Mouse (Mus musculus) limb, embryonic 11.5 days (tissue): ENCODE measurements around the gene Lcn6. TPM values are rescaled to one million over a fixed set of nuclear protein-coding genes. Genes with fewer than 3 reads are reported as not detected.
"Not testable (repeated sequence)": the region's sequence is repeated elsewhere in the genome, so short reads cannot be mapped to it uniquely, and the experiment has no call there.

Source experiments
- ATAC-seq: fragments of 200-750 bp; cut with Nextera tagmentation; 2 replicates; pipeline ENCODE4 v1.8.0; 2017; ENCODE audit warnings: low read depth; ENCODE audit not compliant: insufficient number of reproducible peaks, low FRiP score, low TSS enrichment
- DNase-seq: peaks from one replicate; pipeline ENCODE4 v3.0.0-alpha.2; 2015; ENCODE audit warnings: low spot score
- H3K27ac ChIP-seq: fragments of 300-500 bp; sonication (generic); replicated peaks from 2 replicates; pipeline ENCODE4 v1.5.1; 2014; ENCODE audit warnings: low read depth, mild to moderate bottlenecking, low read length
- H3K27me3 ChIP-seq: fragments of 300-500 bp; sonication (generic); 2 replicates; pipeline ENCODE4 v1.6.1; 2014; ENCODE audit warnings: mild to moderate bottlenecking, low read length, mixed read lengths; ENCODE audit not compliant: control insufficient read depth, insufficient read depth
- H3K36me3 ChIP-seq: fragments of 300-500 bp; sonication (generic); 2 replicates; pipeline ENCODE4 v1.6.1; 2014; ENCODE audit warnings: mild to moderate bottlenecking, low read length, moderate library complexity, mixed read lengths; ENCODE audit not compliant: control insufficient read depth, insufficient read depth
- H3K4me1 ChIP-seq: fragments of 300-500 bp; sonication (generic); 2 replicates; pipeline ENCODE4 v1.6.1; 2014; ENCODE audit warnings: low read length, mixed read lengths; ENCODE audit not compliant: control insufficient read depth, insufficient read depth
- H3K4me2 ChIP-seq: fragments of 300-500 bp; sonication (generic); 2 replicates; pipeline ENCODE4 v1.6.1; 2014; ENCODE audit warnings: low read depth, mild to moderate bottlenecking, moderate library complexity; ENCODE audit not compliant: severe bottlenecking
- H3K4me3 ChIP-seq: fragments of 300-500 bp; sonication (generic); 2 replicates; pipeline ENCODE4 v1.5.1; 2014; ENCODE audit warnings: low read depth, low read length
- H3K9ac ChIP-seq: fragments of 300-500 bp; sonication (generic); 2 replicates; pipeline ENCODE4 v1.6.1; 2014; ENCODE audit warnings: mild to moderate bottlenecking, low read length
- H3K9me3 ChIP-seq: fragments of 300-500 bp; sonication (generic); 2 replicates; pipeline ENCODE4 v1.6.1; 2016; ENCODE audit warnings: low read length; ENCODE audit not compliant: control insufficient read depth
- WGBS: fragments of 180-500 bp; shearing (Covaris S2); extraction: QIAGEN DNeasy Blood & Tissue Kit; methylation state at CpG from one replicate; pipeline ENCODE4 v1.1.7; 2014; 5-methylcytosine and 5-hydroxymethylcytosine counted together
- polyA plus RNA-seq: library from polyadenylated mRNA; unstranded; fragments of >200 nt; fragmentation: Nextera tagmentation; extraction: Ambion mirVana; gene quantifications from 2 replicates; pipeline ENCODE4 v1.2.1, GENCODE M21; 2014

Gene Lcn6
- polyA plus RNA-seq, 1 experiment from 2014 or later: not detected

DNA sequence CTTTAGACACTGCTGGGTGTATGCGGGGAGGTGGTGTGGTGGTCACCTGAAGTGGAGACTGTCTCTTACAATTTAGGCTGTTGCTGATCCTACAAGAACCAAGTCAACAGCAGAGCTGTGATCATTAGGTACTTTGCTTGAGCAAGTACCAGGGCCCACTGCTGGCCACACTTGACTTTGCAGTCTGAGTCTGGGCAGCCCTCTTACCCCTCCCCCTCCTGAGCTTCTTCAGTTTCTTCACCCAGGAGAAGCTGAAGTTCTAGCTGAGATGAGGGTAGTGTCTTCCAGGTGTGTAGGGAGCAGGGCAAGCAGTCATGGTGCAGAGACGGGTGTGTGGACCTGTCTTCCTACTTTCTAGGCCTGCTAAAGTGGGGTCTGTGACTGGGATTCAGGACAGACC, 31.5 kb downstream of the Lcn6 start:
- peak; percentile 38 for DNase-seq
- Histone ChIP-seq H3K4me3 (no peak overlapping the region), H3K27ac (no peak overlapping the region), H3K9me3 (no peaks in the 10 kb centered on the region), H3K27me3 (no peaks in the 10 kb centered on the region), H3K4me1 (0 out of 2 replicates have a peak, but pooled peaks cover 6% of the 10 kb centered on the region), H3K36me3 (no peaks in the 10 kb centered on the region), H3K4me2 (no peak overlapping the region), H3K9ac (no peak overlapping the region)
- 74% methylated on average over 2 of the region's 2 CpGs for WGBS
- ATAC-seq: no peak

DNA sequence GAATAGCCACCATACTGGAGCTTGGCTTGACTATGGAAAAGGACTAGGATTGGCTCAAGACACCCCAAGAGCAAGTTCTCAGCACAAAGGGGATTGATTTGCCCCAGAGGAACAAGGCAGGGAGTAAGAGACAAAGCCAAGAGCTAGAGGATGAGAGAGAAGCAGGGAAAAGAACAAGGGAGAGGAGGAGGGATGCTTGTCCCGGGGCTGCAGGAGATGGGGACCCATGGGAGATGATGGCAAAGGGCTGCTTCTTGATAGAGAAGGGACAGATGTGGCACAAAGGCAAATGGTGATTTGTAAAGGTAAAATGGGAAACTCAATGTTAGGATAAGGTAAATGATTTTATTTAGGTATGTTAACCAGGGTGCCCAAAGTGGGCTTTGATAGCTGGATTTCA, 32.5 kb downstream of the Lcn6 start:
- not testable (repeated sequence) for H3K4me2 ChIP-seq, DNase-seq, H3K4me1 ChIP-seq, H3K27ac ChIP-seq, H3K4me3 ChIP-seq, H3K9me3 ChIP-seq, H3K27me3 ChIP-seq, ATAC-seq, H3K9ac ChIP-seq, H3K36me3 ChIP-seq
- 90% methylated on average over 1 of the region's 1 CpGs for WGBS

DNA sequence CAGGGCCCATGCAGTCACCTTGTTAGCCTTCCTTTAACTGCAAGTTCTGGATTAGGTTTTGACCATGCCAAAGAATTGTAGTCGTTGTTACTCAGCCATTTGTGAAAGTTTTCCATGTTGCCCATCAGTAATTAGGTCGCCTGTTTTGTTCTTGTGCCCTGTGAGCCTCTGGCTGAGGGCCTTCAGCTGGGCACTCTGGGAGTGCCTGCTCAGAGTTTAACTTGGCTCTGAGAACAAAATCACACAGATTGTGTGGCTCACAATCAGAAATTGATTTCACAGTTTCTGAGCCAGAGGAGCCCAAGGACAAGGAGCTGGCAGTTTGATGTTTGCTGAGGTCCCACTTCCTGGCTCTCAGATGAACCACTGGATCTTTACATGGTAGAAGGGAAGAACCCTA, 33.2 kb downstream of the Lcn6 start:
- H3K27me3 ChIP-seq, H3K9ac ChIP-seq, H3K27ac ChIP-seq, H3K4me3 ChIP-seq, ATAC-seq, H3K4me2 ChIP-seq, H3K4me1 ChIP-seq, H3K9me3 ChIP-seq, DNase-seq, H3K36me3 ChIP-seq: not testable (repeated sequence)
- WGBS: 77% methylated on average over 2 of the region's 2 CpGs

DNA sequence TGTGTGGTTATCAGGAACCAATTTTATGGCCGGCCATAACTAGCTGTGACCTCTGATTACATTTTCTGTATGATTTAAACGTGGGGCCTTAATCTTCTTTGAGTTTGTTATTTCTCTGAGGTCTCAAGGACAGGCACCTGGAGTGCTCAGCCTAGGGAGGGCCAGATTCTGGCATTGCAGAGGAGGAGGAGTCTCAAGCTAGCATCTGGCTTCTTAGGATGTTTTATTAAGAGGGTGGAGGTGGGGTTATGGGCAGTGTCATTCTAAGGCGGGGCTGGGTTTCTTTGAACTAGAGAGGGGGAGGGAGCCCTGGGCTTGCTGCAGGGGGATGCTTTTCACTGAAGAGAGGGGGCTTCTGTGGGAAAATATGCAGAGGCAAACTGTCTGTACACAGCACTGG, 35.1 kb downstream of the Lcn6 start:
- ATAC-seq, H3K27me3 ChIP-seq: not testable (repeated sequence)
- 11% methylated on average over 3 of the region's 3 CpGs for WGBS

DNA sequence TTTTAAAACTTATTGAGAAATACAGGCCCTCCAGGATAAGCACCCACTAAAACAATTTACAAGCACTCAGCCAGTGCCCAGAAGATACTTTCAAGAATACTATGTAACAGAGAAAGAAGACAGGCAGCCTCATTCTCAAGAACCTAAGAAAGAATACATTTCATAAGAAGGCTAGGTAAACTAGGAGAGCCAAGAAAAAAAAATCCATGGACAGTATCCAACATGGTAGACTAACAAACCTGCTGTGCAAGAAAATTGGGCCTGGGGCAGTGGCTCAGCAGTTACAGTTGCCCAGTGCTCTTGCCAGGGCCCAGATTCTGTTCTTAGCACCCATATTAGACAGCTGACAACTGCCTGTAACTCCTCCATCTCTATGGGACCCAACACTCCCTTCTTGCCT, 40.6 kb downstream of the Lcn6 start:
- no peaks in the 10 kb centered on the region for H3K36me3 ChIP-seq
- no peaks in the 10 kb centered on the region for H3K27me3 ChIP-seq
- ATAC-seq (no peak), DNase-seq (no peak)
- H3K27ac ChIP-seq: no peak overlapping the region
- H3K4me1 ChIP-seq: no peaks in the 10 kb centered on the region
- no peak overlapping the region for H3K4me2 ChIP-seq
- H3K9me3 ChIP-seq: no peaks in the 10 kb centered on the region
- H3K4me3 ChIP-seq: no peak overlapping the region
- H3K9ac ChIP-seq: no peak overlapping the region

More for the DNA sequence above, 35.1 kb downstream of the Lcn6 start:
- not testable (repeated sequence) for H3K9ac ChIP-seq, H3K4me1 ChIP-seq, H3K4me2 ChIP-seq, H3K36me3 ChIP-seq, DNase-seq, H3K27ac ChIP-seq, H3K9me3 ChIP-seq, H3K4me3 ChIP-seq

Other genes starting within 250 kb of the Lcn6 start
- gene Abca2, start 248.1 kb upstream of the Lcn6 start, polyA plus RNA-seq: 3.1 and 3.8 TPM in 2 replicates
- gene Clic3, start 219.9 kb upstream of the Lcn6 start, polyA plus RNA-seq: 0.81 TPM in 1 of 2 replicates, not detected in the other
- gene Paxx, start 215.7 kb upstream of the Lcn6 start, polyA plus RNA-seq: 15.0 and 18.1 TPM in 2 replicates
- gene Ptgds, start 206.7 kb upstream of the Lcn6 start, polyA plus RNA-seq: not detected in 2 replicates
- gene Lcn12, start 182.9 kb upstream of the Lcn6 start, polyA plus RNA-seq: not detected in 2 replicates
- gene Fbxw5, start 176.0 kb upstream of the Lcn6 start, polyA plus RNA-seq: 68.0 and 72.3 TPM in 2 replicates
- 5.6 and 5.8 TPM in 2 replicates for gene C8g, start 175.1 kb upstream of the Lcn6 start, polyA plus RNA-seq
- gene Traf2, start 129.8 kb upstream of the Lcn6 start, polyA plus RNA-seq: 40.0 and 40.6 TPM in 2 replicates
- gene Edf1, start 118.9 kb upstream of the Lcn6 start, polyA plus RNA-seq: 324 and 330 TPM in 2 replicates
- gene Mamdc4, start 101.9 kb upstream of the Lcn6 start, polyA plus RNA-seq: 3.1 and 7.0 TPM in 2 replicates
- gene Phpt1, start 101.6 kb upstream of the Lcn6 start, polyA plus RNA-seq: 161 and 162 TPM in 2 replicates
- gene Ajm1, start 95.0 kb upstream of the Lcn6 start, polyA plus RNA-seq: 0.04 TPM in 1 of 2 replicates, not detected in the other
- 59.3 and 65.6 TPM in 2 replicates for gene Rabl6, start 68.3 kb upstream of the Lcn6 start, polyA plus RNA-seq
- gene Ccdc183, start 59.1 kb upstream of the Lcn6 start, polyA plus RNA-seq: 0.15 and 0.16 TPM in 2 replicates
- 18.7 and 20.7 TPM in 2 replicates for gene Tmem141, start 54.8 kb upstream of the Lcn6 start, polyA plus RNA-seq
- gene Fcna, start 48.8 kb upstream of the Lcn6 start, polyA plus RNA-seq: 0.35 and 0.54 TPM in 2 replicates
- not detected in 2 replicates for gene Lcn8, start 23.7 kb upstream of the Lcn6 start, polyA plus RNA-seq
- gene Lcn5, start 18.8 kb upstream of the Lcn6 start, polyA plus RNA-seq: not detected in 2 replicates
- not detected in 2 replicates for gene Lcn10, start 5.9 kb downstream of the Lcn6 start, polyA plus RNA-seq
- gene Obp2a, start 23.3 kb downstream of the Lcn6 start, polyA plus RNA-seq: not detected in 2 replicates
- gene Bmyc, start 30.0 kb downstream of the Lcn6 start, polyA plus RNA-seq: 73.9 and 79.2 TPM in 2 replicates
- not detected in 2 replicates for gene Obp2b, start 60.2 kb downstream of the Lcn6 start, polyA plus RNA-seq
- gene Lcn3, start 88.8 kb downstream of the Lcn6 start, polyA plus RNA-seq: not detected in 2 replicates
- not detected in 2 replicates for gene Lcn11, start 100.2 kb downstream of the Lcn6 start, polyA plus RNA-seq
- gene Gm13539, start 105.5 kb downstream of the Lcn6 start, polyA plus RNA-seq: 0.37 and 0.60 TPM in 2 replicates
- gene Glt6d1, start 139.1 kb downstream of the Lcn6 start, polyA plus RNA-seq: not detected in 2 replicates
- gene Lcn9, start 146.4 kb downstream of the Lcn6 start, polyA plus RNA-seq: not detected in 2 replicates
- not detected in 2 replicates for gene Sohlh1, start 170.5 kb downstream of the Lcn6 start, polyA plus RNA-seq
- gene Kcnt1, start 186.9 kb downstream of the Lcn6 start, polyA plus RNA-seq: 0.13 and 0.24 TPM in 2 replicates